Mouse (Mus musculus): ENCODE results near the gene Phf21a.

GRCm38 (mm10) chr2:92266100-92266617, 173.2 kb downstream of the Phf21a start:
- TF ChIP-seq CTCF (IDR thresholded peaks at IDR 0.05; ENCODE audit: control insufficient read depth, insufficient read depth, low read length) (no peak), POLR2A (IDR thresholded peaks at IDR 0.05; ENCODE audit: borderline replicate concordance, control insufficient read depth, low read depth, low read length) (no peak)

Data from bone marrow, adult 2 months (tissue).